Mouse (Mus musculus) intestine, postnatal 0 days (tissue): ENCODE measurements around the gene Cdhr3. TPM values are rescaled to one million over a fixed set of nuclear protein-coding genes. Genes with fewer than 3 reads are reported as not detected.

Source experiments
- ATAC-seq: fragments of 200-750 bp; cut with Nextera tagmentation; 2 replicates; pipeline ENCODE4 v1.8.0; 2017; ENCODE audit warnings: mild to moderate bottlenecking, moderate TSS enrichment, moderate library complexity
- H3K27ac ChIP-seq: fragments of 300-500 bp; sonication (generic); 2 replicates; pipeline ENCODE4 v1.5.1; 2014; ENCODE audit warnings: mild to moderate bottlenecking, low read depth, low read length, moderate library complexity
- H3K27me3 ChIP-seq: fragments of 300-500 bp; sonication (generic); replicated peaks from 2 replicates; pipeline ENCODE4 v1.6.1; 2014; ENCODE audit warnings: low read length, mixed read lengths; ENCODE audit not compliant: control insufficient read depth, insufficient read depth
- H3K36me3 ChIP-seq: fragments of 300-500 bp; sonication (generic); 2 replicates; pipeline ENCODE4 v1.6.1; 2014; ENCODE audit warnings: mild to moderate bottlenecking, moderate library complexity; ENCODE audit not compliant: control insufficient read depth, insufficient read depth
- H3K4me1 ChIP-seq: fragments of 300-500 bp; sonication (generic); replicated peaks from 2 replicates; pipeline ENCODE4 v1.6.1; 2014; ENCODE audit warnings: antibody characterized with exemption, low read length, mixed read lengths; ENCODE audit not compliant: control insufficient read depth, insufficient read depth
- H3K4me2 ChIP-seq: fragments of 300-500 bp; sonication (generic); replicated peaks from 2 replicates; pipeline ENCODE4 v1.6.1; 2014; ENCODE audit warnings: low read depth, mild to moderate bottlenecking, moderate library complexity
- H3K4me3 ChIP-seq: fragments of 300-500 bp; sonication (generic); 2 replicates; pipeline ENCODE4 v1.5.1; 2014; ENCODE audit warnings: low read depth, low read length
- H3K9ac ChIP-seq: fragments of 300-500 bp; sonication (generic); 2 replicates; pipeline ENCODE4 v1.6.1; 2014; ENCODE audit warnings: mild to moderate bottlenecking, low read depth, low read length
- H3K9me3 ChIP-seq: fragments of 300-500 bp; sonication (generic); 2 replicates; pipeline ENCODE4 v1.6.1; 2016; ENCODE audit warnings: mixed run types; ENCODE audit not compliant: control insufficient read depth
- CTCF ChIP-seq: sonication (generic); IDR thresholded peaks from 2 replicates; pipeline ENCODE4 v1.5.1; 2016; ENCODE audit warnings: low read depth, mild to moderate bottlenecking, control low read depth, antibody characterized with exemption, moderate library complexity
- WGBS: fragments of 180-500 bp; shearing (Covaris S2); extraction: QIAGEN DNeasy Blood & Tissue Kit; methylation state at CpG from one replicate; pipeline ENCODE4 v1.1.7; 2014; 5-methylcytosine and 5-hydroxymethylcytosine counted together
- polyA plus RNA-seq: library from polyadenylated mRNA; unstranded; fragments of >200 nt; fragmentation: Nextera tagmentation; extraction: Ambion mirVana; gene quantifications from 2 replicates; pipeline ENCODE4 v1.2.1, GENCODE M21; 2015

The Cdhr3 gene
- polyA plus RNA-seq, 1 experiment from 2014 or later, result 0.10 TPM

DNA sequence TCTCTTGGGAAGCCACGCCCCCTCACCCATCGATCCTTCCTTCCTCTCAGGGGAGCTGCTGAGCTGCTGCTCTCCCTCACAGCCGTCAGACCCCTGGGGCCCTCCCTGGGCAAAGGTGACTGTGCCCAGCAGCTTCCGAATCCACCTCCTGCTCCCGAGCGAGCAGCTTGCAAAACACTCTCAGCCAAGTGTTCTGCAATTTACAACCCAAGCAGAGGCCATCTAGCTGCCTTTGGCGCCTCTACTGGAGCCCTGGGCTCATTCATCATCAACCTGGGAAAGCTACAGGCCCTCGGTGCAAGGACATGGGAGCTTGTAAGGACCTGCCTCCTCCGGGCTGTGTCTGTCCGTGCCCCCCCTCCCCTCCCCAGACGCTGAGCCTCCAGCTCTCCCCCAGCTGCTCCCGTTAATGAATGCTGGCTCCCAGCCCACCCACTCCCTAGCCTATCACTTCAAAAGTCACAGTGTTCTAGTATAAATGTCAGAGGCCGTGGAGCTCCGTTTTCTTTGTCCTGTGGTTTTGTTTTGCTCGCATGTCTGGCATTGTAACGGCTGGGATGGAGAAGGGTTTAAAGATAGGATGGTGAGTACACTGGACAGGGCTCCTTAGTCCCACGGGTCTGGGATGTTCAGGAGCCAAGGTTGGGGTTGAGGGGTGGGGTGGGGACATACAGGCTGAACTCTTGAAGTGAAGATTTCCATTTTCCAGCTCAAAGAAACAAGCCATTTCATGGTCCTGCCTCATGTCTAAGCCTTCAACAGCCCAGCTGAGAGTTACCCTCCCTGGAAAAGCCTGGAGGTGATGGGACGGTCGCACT, 35.2 kb downstream of the Cdhr3 start:
- Histone ChIP-seq H3K36me3 (no peaks in the 10 kb centered on the region), H3K9ac (no peak overlapping the region), H3K4me3 (no peak overlapping the region), H3K27me3 (no peaks in the 10 kb centered on the region), H3K9me3 (no peaks in the 10 kb centered on the region), H3K4me2 (peak overlapping the region; percentile 51), H3K4me1 (peaks cover 8% of the 10 kb centered on the region), H3K27ac (no peak overlapping the region)
- 13% methylated on average over 19 of the region's 19 CpGs for WGBS
- ATAC-seq, result peak; percentile 93
- peak; percentile 79 for TF ChIP-seq CTCF

DNA sequence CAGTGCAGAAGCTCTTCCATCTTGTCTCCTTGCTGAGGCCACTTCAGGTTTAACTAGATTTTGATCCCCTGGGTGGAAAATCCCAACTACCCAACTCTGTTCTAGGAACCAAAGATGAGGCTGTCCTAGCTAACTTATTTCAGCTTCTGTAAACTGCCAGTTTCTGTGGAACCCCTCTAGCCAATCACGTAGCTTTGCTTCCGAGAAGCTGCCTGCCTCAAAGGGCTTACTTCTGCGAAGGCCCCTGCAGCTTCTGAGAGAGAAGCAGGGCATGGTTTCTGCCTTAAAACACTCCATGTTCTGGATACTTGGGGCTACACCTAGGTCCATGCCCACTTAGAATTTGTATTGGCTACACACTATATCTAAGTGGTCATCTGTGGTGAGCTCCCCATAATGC, 36.1 kb downstream of the Cdhr3 start:
- TF ChIP-seq CTCF, result no peak
- ATAC-seq, result no peak
- Histone ChIP-seq H3K9ac (no peak overlapping the region), H3K4me3 (no peak overlapping the region), H3K27ac (no peak overlapping the region), H3K4me2 (no peak overlapping the region), H3K36me3 (no peaks in the 10 kb centered on the region), H3K4me1 (peaks cover 8% of the 10 kb centered on the region), H3K27me3 (no peaks in the 10 kb centered on the region), H3K9me3 (no peaks in the 10 kb centered on the region)
- 64% methylated on average over 3 of the region's 3 CpGs for WGBS

DNA sequence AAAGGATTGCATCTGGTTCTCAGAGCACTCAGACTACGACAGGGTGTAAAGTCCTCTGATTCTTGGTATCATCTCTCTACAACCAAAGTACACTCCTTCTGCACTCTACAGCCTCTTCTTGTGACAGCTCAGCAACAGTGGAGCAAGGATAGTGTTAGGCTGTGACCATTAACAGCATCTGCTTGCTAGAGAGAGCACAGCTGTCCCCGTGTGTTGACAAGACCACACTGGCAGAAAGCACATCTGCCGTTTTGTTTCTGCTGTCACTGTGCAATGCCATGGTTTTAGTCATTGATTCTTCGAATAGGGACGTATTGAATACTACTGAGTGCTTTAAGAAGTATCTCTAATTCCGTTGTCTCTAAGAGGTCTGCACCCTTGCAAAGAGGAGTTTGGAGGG, 36.6 kb downstream of the Cdhr3 start:
- H3K27ac ChIP-seq, result no peak overlapping the region
- WGBS, result 66% methylated on average over 6 of the region's 6 CpGs
- H3K4me3 ChIP-seq, result no peak overlapping the region
- no peak overlapping the region for H3K4me2 ChIP-seq
- H3K9me3 ChIP-seq, result no peaks in the 10 kb centered on the region
- TF ChIP-seq CTCF, result no peak
- peaks cover 8% of the 10 kb centered on the region for H3K4me1 ChIP-seq
- H3K27me3 ChIP-seq, result no peaks in the 10 kb centered on the region
- no peak overlapping the region for H3K9ac ChIP-seq
- no peak for ATAC-seq
- no peaks in the 10 kb centered on the region for H3K36me3 ChIP-seq

DNA sequence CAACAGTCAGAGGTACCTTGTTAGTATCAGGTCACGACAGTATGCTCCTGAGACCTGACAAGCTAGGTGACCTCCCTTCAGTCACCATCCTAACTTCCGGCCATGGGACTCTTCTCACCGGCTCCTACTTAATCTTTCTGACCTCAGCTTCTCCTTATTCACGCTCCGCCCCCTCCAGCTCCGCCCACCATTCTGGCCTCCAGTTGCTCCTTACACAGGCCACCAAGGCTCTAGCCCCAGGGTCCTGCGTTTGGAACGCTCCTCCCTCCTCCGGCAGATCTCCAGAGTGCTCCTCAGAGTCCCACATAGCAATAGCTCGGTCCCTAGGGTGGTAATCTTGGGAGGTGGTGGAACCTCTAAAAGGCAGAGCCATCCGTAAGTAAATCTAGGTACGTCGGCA, 38.9 kb downstream of the Cdhr3 start:
- H3K9me3 ChIP-seq, result no peaks in the 10 kb centered on the region
- H3K9ac ChIP-seq, result no peak overlapping the region
- WGBS, result 81% methylated on average over 13 of the region's 13 CpGs
- H3K27ac ChIP-seq, result no peak overlapping the region
- no peak overlapping the region for H3K4me3 ChIP-seq
- no peaks in the 10 kb centered on the region for H3K36me3 ChIP-seq
- ATAC-seq, result no peak
- H3K4me1 ChIP-seq, result peaks cover 8% of the 10 kb centered on the region
- no peak for TF ChIP-seq CTCF
- no peak overlapping the region for H3K4me2 ChIP-seq
- H3K27me3 ChIP-seq, result no peaks in the 10 kb centered on the region

DNA sequence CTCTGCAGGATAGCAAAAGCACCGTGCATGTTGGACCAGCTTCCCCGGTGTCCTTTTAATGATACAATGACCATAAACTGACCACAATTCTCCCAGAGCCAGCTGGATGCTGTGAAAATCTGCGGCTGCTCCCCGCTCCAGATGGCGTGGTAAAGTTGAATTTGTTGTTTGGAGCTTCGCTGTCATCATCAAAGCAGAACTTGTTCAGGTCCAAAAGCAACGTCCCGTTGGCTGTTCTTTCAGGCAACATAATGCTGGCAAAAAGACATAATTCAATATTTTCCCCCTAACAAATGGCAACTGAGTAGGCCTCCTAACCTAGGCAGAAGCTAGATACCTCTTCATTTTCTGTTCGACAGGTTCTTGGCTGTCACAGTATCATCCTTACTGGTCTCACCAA, 39.4 kb downstream of the Cdhr3 start:
- Histone ChIP-seq H3K9me3 (no peaks in the 10 kb centered on the region), H3K27me3 (no peaks in the 10 kb centered on the region), H3K27ac (no peak overlapping the region), H3K9ac (no peak overlapping the region), H3K4me1 (peaks cover 8% of the 10 kb centered on the region), H3K4me3 (no peak overlapping the region), H3K36me3 (no peaks in the 10 kb centered on the region), H3K4me2 (no peak overlapping the region)
- ATAC-seq, result no peak
- no peak for TF ChIP-seq CTCF
- 75% methylated on average over 9 of the region's 9 CpGs for WGBS

DNA sequence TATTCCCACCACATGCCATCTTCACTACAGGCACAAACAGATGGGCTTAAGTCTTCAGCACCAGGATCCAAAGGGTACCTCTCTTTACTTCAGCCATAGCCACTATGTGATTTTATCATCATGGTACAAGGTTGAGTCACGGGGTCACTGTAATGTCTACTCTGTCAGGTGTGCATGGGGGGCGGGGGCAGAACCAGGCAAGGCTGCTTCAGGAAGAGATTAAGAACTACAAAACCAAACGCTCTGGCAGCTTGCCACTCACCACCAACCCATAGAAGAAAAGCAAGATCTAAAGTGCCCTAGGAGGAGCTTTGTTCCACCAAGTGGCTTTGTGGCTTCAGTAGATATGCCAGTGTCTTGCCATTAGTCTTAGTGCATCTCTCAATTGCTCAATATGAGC, 44.3 kb downstream of the Cdhr3 start:
- Histone ChIP-seq H3K4me2 (no peak overlapping the region), H3K36me3 (no peaks in the 10 kb centered on the region), H3K9me3 (no peaks in the 10 kb centered on the region), H3K4me3 (no peak overlapping the region), H3K4me1 (0 out of 2 replicates have a peak, but pooled peaks cover 6% of the 10 kb centered on the region), H3K27me3 (no peaks in the 10 kb centered on the region), H3K27ac (no peak overlapping the region), H3K9ac (no peak overlapping the region)
- WGBS, result 61% methylated on average over 3 of the region's 3 CpGs
- no peak for TF ChIP-seq CTCF
- peak; percentile 25; the same call in 1 of the 2 replicates for ATAC-seq

DNA sequence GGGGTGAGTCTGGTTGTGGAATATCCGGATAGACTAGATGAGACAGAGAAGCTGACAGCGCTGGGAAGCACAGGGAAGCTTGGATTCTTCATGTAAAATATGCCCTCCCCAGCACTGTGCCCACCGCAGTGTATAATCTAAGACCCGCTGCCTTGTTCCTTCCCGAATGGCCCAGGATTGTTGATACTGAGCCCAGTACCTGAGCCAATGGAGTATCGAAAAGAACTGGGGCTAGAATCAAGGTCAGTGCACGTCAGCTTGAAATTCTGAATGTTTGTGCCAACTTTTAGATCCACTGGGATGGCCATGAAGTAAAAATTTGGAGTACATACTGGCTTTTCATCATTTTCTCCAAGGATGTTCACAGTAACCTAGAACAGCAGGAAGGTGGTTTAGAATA, 46.2 kb downstream of the Cdhr3 start:
- 89% methylated on average over 7 of the region's 7 CpGs for WGBS
- no peak overlapping the region for H3K9ac ChIP-seq
- no peaks in the 10 kb centered on the region for H3K9me3 ChIP-seq
- no peak overlapping the region for H3K4me3 ChIP-seq
- no peak for TF ChIP-seq CTCF
- no peak overlapping the region for H3K27ac ChIP-seq
- no peak overlapping the region for H3K4me2 ChIP-seq
- no peak for ATAC-seq
- H3K27me3 ChIP-seq, result no peaks in the 10 kb centered on the region
- 0 out of 2 replicates have a peak, but pooled peaks cover 6% of the 10 kb centered on the region for H3K4me1 ChIP-seq
- H3K36me3 ChIP-seq, result no peaks in the 10 kb centered on the region
